Mouse (Mus musculus) left cerebral cortex, adult 2 months (tissue): ENCODE measurements at regions not wholly inside any gene's neighbourhood (a gene's known extent, or its start where the extent isn't known, plus 50 kb on each side); places are given as distances from the start of the nearest gene placed in this dataset.

ENCODE experiments used
- DNase-seq, 2 experiments: peaks; one replicate each; pipeline ENCODE4 v3.0.0; 2021 to 2022; ENCODE audit warnings: low spot score in 2 of 2, mixed read lengths in 1 of 2; ENCODE audit errors: extremely low spot score in 1 of 2
- H3K27ac ChIP-seq: fragments of 200-600 bp; 2 replicates; pipeline ENCODE4 v1.8.1; 2022
- H3K4me3 ChIP-seq: fragments of 200-600 bp; 2 replicates; pipeline ENCODE4 v1.8.1; 2022
- CTCF ChIP-seq: fragments of 200-600 bp; IDR thresholded peaks from 2 replicates; pipeline ENCODE4 v1.8.1; 2022; ENCODE audit warnings: antibody characterized with exemption, mild to moderate bottlenecking, moderate library complexity
- intact Hi-C: fragments of 180-260 bp; cut with DNase I; formaldehyde crosslinking; loops from one replicate; pipeline ENCODE4 v1.15.1; 2025

- no peak for TF ChIP-seq CTCF
- intact Hi-C loops = no loop called here
Observed at GRCm38 (mm10) chr13:110602894-110603293, 208.0 kb downstream of the Plk2 start.

DNA sequence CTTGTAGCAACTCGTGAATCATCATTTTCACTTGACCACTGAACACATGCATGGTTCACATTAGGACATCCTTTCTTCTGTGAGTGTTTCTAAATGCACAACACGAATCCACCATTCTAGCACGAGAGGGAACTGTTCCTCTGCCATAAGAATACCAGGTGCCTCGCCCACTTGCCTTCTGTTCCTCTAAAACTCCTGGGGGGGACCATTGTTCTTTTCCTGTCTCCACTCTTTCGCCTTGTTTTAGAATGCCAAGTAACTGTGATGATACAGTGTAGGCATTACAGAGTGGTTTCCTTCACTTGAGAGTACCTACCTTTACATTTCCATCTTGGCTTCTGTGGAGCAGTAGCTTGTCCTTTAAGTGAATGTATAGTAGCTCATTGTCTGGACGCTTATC lies 224.2 kb downstream of the Plk2 start:
- H3K27ac ChIP-seq = peak overlapping the region; percentile 53; the same call in 1 of the 2 replicates
- intact Hi-C loops = loop anchor here (1.0 to 2.0 kb wide), 2 partner anchors 8 to 60 kb away; no protein-coding TSS in a partner anchor
- H3K4me3 ChIP-seq = no peak overlapping the region
- peak in 1 of 2 experiments; percentile 73 for DNase-seq
- TF ChIP-seq CTCF = no peak

More at GRCm38 (mm10) chr13:110602894-110603293, 208.0 kb downstream of the Plk2 start:
- no peak overlapping the region for H3K27ac ChIP-seq
- DNase-seq = no peak
- no peak overlapping the region for H3K4me3 ChIP-seq

DNA sequence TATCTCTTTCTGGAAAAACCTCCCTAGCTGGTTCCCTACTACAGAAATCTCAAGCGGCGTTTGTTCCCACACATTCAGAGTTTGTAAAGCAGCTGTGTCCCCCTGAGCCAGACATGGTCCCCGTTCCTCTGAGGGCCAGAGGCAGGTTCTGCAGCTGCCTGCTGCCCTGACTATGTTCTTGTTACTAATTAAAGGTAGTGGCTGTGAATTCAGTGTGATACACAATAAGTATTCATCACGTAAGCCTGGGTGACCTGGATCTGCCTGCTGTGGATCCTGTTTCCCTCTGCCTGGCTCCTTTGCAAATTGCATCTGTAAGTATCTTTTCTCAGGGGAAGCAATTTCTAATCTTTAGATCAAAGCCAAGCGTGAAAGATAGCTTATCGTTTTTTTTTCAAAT lies 232.3 kb downstream of the Plk2 start:
- peak in 1 of 2 experiments; percentile 21 for DNase-seq
- intact Hi-C loops = loop anchor here (1.0 to 10.0 kb wide), 14 partner anchors 8 to 770 kb away; partner anchors contain the start of gene Plk2
- H3K27ac ChIP-seq = peak overlapping the region; percentile 94
- no peak overlapping the region for H3K4me3 ChIP-seq
- TF ChIP-seq CTCF = no peak

DNA sequence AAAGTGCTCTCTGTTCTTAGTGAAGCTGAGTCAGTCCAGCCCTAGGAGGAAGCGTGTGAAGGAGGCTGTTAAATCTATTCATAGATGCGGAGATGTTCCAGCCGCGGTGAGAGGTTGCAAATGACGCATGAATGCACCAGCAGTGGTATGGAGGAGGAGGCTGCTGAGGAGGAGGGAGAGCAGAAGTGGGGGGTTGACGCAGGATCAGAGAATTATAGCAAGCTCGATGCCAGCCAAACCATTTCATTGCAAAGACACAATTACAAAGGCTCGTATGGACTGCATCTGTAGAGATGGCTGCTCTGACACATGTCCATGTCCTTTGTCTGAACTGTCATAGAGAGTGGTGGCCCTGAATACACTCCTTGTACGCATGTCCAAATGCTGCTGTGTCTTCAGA lies 232.9 kb downstream of the Plk2 start:
- H3K27ac ChIP-seq = peak overlapping the region; percentile 94
- peak; percentile 77 to 81 for DNase-seq
- no peak overlapping the region for H3K4me3 ChIP-seq
- no peak for TF ChIP-seq CTCF
- intact Hi-C loops = loop anchor here (1.0 to 10.0 kb wide), 14 partner anchors 8 to 770 kb away; partner anchors contain the start of gene Plk2

DNA sequence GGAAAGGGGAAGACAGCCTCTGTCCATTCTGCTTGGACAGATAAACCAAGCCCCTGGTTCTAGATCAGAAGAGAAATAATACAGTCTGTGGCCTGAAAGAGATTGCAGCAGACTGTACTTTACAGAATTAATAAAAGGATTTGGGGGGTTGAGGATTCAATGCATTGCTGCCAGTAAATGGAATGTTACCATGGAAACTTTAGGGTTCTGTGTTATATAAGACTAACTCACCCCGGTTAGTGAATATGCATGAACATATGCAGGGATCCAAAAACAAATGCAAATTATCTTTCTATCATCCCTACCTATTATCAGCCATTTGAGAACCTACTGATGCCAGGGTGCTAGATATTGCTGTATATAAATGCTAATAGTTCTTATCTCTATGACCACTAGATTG lies 233.4 kb downstream of the Plk2 start:
- no peak for TF ChIP-seq CTCF
- no peak for DNase-seq
- Histone ChIP-seq H3K27ac (peak overlapping the region; percentile 94), H3K4me3 (no peak overlapping the region)
- intact Hi-C loops = loop anchor here (5.0 to 10.0 kb wide), 7 partner anchors 114 to 769 kb away; no protein-coding TSS in a partner anchor

GRCm38 (mm10) chr13:110633261-110633781 lies 238.5 kb downstream of the Plk2 start:
- Histone ChIP-seq H3K27ac (no peak overlapping the region; the same call in 1 of the 2 replicates), H3K4me3 (no peak overlapping the region)
- TF ChIP-seq CTCF = no peak
- intact Hi-C loops = no loop called here
- peak in 1 of 2 experiments; percentile 5 for DNase-seq

DNA sequence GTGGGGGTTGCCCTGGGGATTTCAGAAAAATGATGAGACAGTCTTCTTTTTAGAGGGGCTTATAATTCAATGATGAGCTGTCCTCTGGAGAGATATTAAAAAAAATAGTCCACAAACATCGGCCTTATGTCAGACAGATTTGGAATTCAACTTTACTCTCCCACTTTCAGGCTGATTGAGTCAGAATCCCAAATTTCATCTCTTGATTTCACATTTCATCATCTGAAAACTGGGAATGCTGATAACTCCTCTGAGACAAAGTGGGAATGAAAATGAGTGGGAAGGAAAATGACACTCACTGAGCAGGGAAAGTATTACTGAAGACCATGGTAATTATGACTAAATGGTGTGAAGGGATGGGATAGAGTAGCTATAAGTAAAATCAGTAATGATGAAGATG lies 239.1 kb downstream of the Plk2 start:
- Histone ChIP-seq H3K4me3 (no peak overlapping the region), H3K27ac (no peak overlapping the region; the same call in 1 of the 2 replicates)
- peak in 1 of 2 experiments; percentile 3 for DNase-seq
- intact Hi-C loops = no loop called here
- no peak for TF ChIP-seq CTCF

DNA sequence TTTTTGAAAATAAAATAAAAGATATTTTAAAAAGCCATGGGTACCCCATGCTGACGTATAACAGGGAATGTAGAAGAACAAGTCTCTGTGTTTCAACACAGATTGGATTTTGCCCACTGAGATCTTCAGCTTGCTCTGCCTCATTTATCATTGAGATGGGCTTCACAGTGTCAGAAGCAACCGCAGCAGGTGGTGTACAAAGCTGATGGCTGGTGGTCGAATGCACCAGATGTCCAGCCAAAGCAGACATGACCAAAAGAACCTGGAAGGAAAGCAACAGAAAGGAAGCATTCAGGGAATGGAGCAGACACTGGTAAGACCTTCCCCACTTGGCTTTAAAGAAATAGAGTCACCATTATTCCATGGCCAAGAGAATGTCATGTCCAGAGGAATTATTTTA lies 247.9 kb downstream of the Plk2 start:
- no peak for TF ChIP-seq CTCF
- DNase-seq = no peak
- Histone ChIP-seq H3K27ac (peak overlapping the region; percentile 76; the same call in 1 of the 2 replicates), H3K4me3 (no peak overlapping the region)
- intact Hi-C loops = no loop called here

- peak overlapping the region; percentile 76 for H3K27ac ChIP-seq
- intact Hi-C loops = no loop called here
Observed at GRCm38 (mm10) chr13:110643198-110643896, 248.5 kb downstream of the Plk2 start.

DNA sequence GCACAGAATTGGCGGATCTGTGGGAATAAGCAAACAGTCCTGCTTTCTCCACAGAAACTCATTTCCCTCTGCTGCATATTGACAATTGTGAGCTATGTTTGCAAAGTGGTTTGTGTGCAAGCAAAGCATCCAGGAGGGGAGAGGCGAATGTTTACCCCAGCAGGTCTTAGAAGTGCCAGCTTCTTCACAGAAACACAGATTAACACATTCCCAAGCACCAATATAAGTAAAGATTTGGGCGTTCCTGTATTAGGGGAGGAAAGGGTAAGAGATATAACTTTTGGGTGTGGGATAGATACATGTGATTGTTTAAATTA lies 249.0 kb downstream of the Plk2 start:
- H3K4me3 ChIP-seq = peak overlapping the region; percentile 27
- intact Hi-C loops = no loop called here
- peak overlapping the region; percentile 76 for H3K27ac ChIP-seq
- no peak for TF ChIP-seq CTCF
- no peak for DNase-seq

More at GRCm38 (mm10) chr13:110643198-110643896, 248.5 kb downstream of the Plk2 start:
- peak overlapping the region; percentile 27 for H3K4me3 ChIP-seq
- peak; percentile 5 to 28 for DNase-seq
- no peak for TF ChIP-seq CTCF

GRCm38 (mm10) chr13:110649378-110649777 lies 254.5 kb downstream of the Plk2 start:
- no peak overlapping the region for H3K27ac ChIP-seq
- H3K4me3 ChIP-seq = no peak overlapping the region
- TF ChIP-seq CTCF = no peak
- intact Hi-C loops = no loop called here
- DNase-seq = no peak

GRCm38 (mm10) chr13:110649870-110650497 lies 255.1 kb downstream of the Plk2 start:
- intact Hi-C loops = loop anchor here (5.0 kb wide), 1 partner anchor 92 kb away; no protein-coding TSS in a partner anchor
- peak in 1 of 2 experiments; percentile 15 for DNase-seq
- TF ChIP-seq CTCF = no peak
- Histone ChIP-seq H3K4me3 (no peak overlapping the region), H3K27ac (0 out of 2 replicates have a peak overlapping the region, but pooled peaks have one; percentile 44)
